ENCODE assay signal across 9 mouse cellular contexts in genomic region chr3:107462160-107462559, GRCm38 (mm10). TPM values are rescaled to one million over a fixed set of nuclear protein-coding genes. Genes with fewer than 3 reads are reported as not detected.
DNase-seq lines count a peak whose midpoint lies in the region; ATAC-seq and TF ChIP-seq lines count a peak whose summit lies in the region.
"Had no signal": no experiment of that assay in that cellular context is flagged by ENCODE, and none has a peak within 500 bp of the region (broad histone marks: within the 10 kb centered on the region; RNA-seq: fewer than 3 reads in every experiment).

No protein-coding gene starts in this region.

- WGBS in heart, embryonic 11.5 days (ENCODE audit: insufficient replicate concordance) = 10% methylated on average over 5 of the region's 5 CpGs

- H3K27ac ChIP-seq in heart, embryonic 11.5 days (ENCODE audit: low read depth, low read length) = no peak overlapping the region
- no peak overlapping the region for H3K27ac ChIP-seq in testis, adult 2 months (ENCODE audit: control insufficient read depth, insufficient read depth, low read depth, low read length)
- H3K27ac ChIP-seq: lung, embryonic 15.5 days had no signal

- H3K4me2 ChIP-seq in heart, embryonic 11.5 days = no peak overlapping the region
- H3K4me2 ChIP-seq: lung, embryonic 15.5 days had no signal

- TF ChIP-seq POLR2A in testis, adult 2 months (IDR thresholded peaks at IDR 0.05; ENCODE audit: control insufficient read depth, low read depth, low read length) = no peak

- H3K4me1 ChIP-seq in heart, embryonic 11.5 days (ENCODE audit: control insufficient read depth, insufficient read depth, low read length) = peaks cover 10% of the 10 kb centered on the region; the same call in 1 of the 2 replicates
- H3K4me1 ChIP-seq in testis, adult 2 months (ENCODE audit: control insufficient read depth, insufficient read depth, low read length) = peaks cover 11% of the 10 kb centered on the region

- H3K4me3 ChIP-seq in heart, embryonic 11.5 days (ENCODE audit: low read depth, low read length) = no peak overlapping the region
- no peak overlapping the region for H3K4me3 ChIP-seq in testis, adult 2 months (ENCODE audit: control insufficient read depth, low read depth, low read length)
- H3K4me3 ChIP-seq: lung, embryonic 15.5 days had no signal

- DNase-seq in heart, adult 18-20 months = peak; percentile 45 to 85
- peak; percentile 32 to 44 for DNase-seq in heart, adult 9 months (ENCODE audit: low spot score in 2 of 2)
- DNase-seq in layer of hippocampus, adult 9-11 months = peak; percentile 63

- no peaks in the 10 kb centered on the region for H3K9me3 ChIP-seq in heart, embryonic 11.5 days (replicated peaks; ENCODE audit: control insufficient read depth, low read length)
- H3K9me3 ChIP-seq: lung, embryonic 15.5 days had no signal

- ATAC-seq in heart, embryonic 11.5 days (replicated peaks; ENCODE audit: insufficient number of reproducible peaks, low FRiP score, low TSS enrichment) = no peak
- peak; percentile 36 for ATAC-seq in activated CD4-positive, CD25-positive, alpha-beta regulatory T cell, adult 4 months
- 0 out of 2 replicates have a peak, but pooled peaks have one; percentile 34 for ATAC-seq in common myeloid progenitor, adult 5-6 weeks (replicated peaks; ENCODE audit: low read depth, poor library complexity, severe bottlenecking)
- ATAC-seq in megakaryocyte, adult 5-6 weeks (ENCODE audit: poor library complexity, severe bottlenecking) = peak; percentile 67

- no peaks in the 10 kb centered on the region for H3K36me3 ChIP-seq in heart, embryonic 11.5 days (ENCODE audit: control insufficient read depth, insufficient read depth, low read length)
- H3K36me3 ChIP-seq in testis, adult 2 months (ENCODE audit: control insufficient read depth, insufficient read depth, low read length) = no peaks in the 10 kb centered on the region
- H3K36me3 ChIP-seq: lung, embryonic 15.5 days had no signal

- no peak overlapping the region for H3K9ac ChIP-seq in heart, embryonic 11.5 days (ENCODE audit: low read depth, low read length)
- H3K9ac ChIP-seq: lung, embryonic 15.5 days had no signal

- peaks cover 70% of the 10 kb centered on the region for H3K27me3 ChIP-seq in heart, embryonic 11.5 days (ENCODE audit: control insufficient read depth, insufficient read depth, low read length)
- no peaks in the 10 kb centered on the region; the same call in 1 of the 2 replicates for H3K27me3 ChIP-seq in testis, adult 2 months (ENCODE audit: control insufficient read depth, insufficient read depth, low read length)

- peak; percentile 82; the same call in 1 of the 2 replicates for TF ChIP-seq CTCF in testis, adult 2 months (IDR thresholded peaks at IDR 0.05; ENCODE audit: control insufficient read depth, insufficient read depth, insufficient replicate concordance, low read depth, low read length)

RNA-seq across cellular contexts. Expression of gene Kcnc4, which starts 2.8 kb away (rescaled TPM):
- total RNA-seq in heart, adult 18-20 months (2021) = under 1 TPM; 0.17 to 0.23 TPM
- polyA plus RNA-seq in heart, embryonic 11.5 days (2014; fragmentation: Nextera tagmentation; extraction: Ambion mirVana) = 0.17 and 0.18 TPM in 2 replicates
- polyA plus RNA-seq in activated CD4-positive, CD25-positive, alpha-beta regulatory T cell, adult 4 months (2017; shearing (Covaris generic)) = not detected
- not detected in 2 replicates for total RNA-seq in common myeloid progenitor, adult 5-6 weeks (2017)
- not detected in 2 replicates for total RNA-seq in megakaryocyte, adult 5-6 weeks (2015)
- not detected in 2 replicates for total RNA-seq in megakaryocyte, adult 5-6 weeks (2017)
- polyA plus RNA-seq in testis, adult 2 months (2012; rRNA removed) = 0.07 and 1.8 TPM in 2 replicates

RNA-seq across cellular contexts. Expression of gene Slc6a17, which starts 55.7 kb away (rescaled TPM):
- 1 to 10 TPM; 4.1 to 6.9 TPM for total RNA-seq in heart, adult 18-20 months (2021)
- polyA plus RNA-seq in heart, embryonic 11.5 days (2014; fragmentation: Nextera tagmentation; extraction: Ambion mirVana) = 3.3 and 4.0 TPM in 2 replicates
- polyA plus RNA-seq in activated CD4-positive, CD25-positive, alpha-beta regulatory T cell, adult 4 months (2017; shearing (Covaris generic)) = not detected
- not detected in 2 replicates for total RNA-seq in common myeloid progenitor, adult 5-6 weeks (2017)
- total RNA-seq in megakaryocyte, adult 5-6 weeks (2015) = not detected in 2 replicates
- total RNA-seq in megakaryocyte, adult 5-6 weeks (2017) = not detected in 2 replicates
- polyA plus RNA-seq in testis, adult 2 months (2012; rRNA removed) = 0.88 and 1.00 TPM in 2 replicates
